Mouse (Mus musculus): ENCODE data around the gene Abca1. TPM values are rescaled to one million over a fixed set of nuclear protein-coding genes. Genes with fewer than 3 reads are reported as not detected.

Abca1 gene
- polyA plus RNA-seq, 1 experiment from 2014 or later, result 5.9 TPM

GRCm38 (mm10) chr4:53014421-53014820 is 145.3 kb downstream of the Abca1 start:
- no peak overlapping the region for H3K4me3 ChIP-seq (replicated peaks)
- 92% methylated on average over 7 of the region's 7 CpGs for WGBS
- H3K36me3 ChIP-seq (replicated peaks), result peaks cover 34% of the 10 kb centered on the region

GRCm38 (mm10) chr4:53011732-53012361 is 147.8 kb downstream of the Abca1 start, which contains the start of gene Nipsnap3b:
Gene Nipsnap3b, plus strand, starts transcription at chr4:53011880.
- Histone ChIP-seq H3K9me3 (no peaks in the 10 kb centered on the region), H3K4me3 (replicated peaks) (peak within 1 kb of the TSS; percentile 73), H3K9ac (peak within 1 kb of the TSS; percentile 71), H3K4me1 (peaks cover 4% of the 10 kb centered on the region; the same call in 1 of the 2 replicates), H3K4me2 (peak within 1 kb of the TSS; percentile 50), H3K27me3 (no peaks in the 10 kb centered on the region), H3K27ac (peak within 1 kb of the TSS; percentile 85), H3K36me3 (replicated peaks) (peaks cover 16% of the 10 kb centered on the region)
- peak; percentile 95 for ATAC-seq (ENCODE audit: low FRiP score)
- under 1% methylated on average over 63 of the region's 63 CpGs for WGBS

More at GRCm38 (mm10) chr4:53014421-53014820, 145.3 kb downstream of the Abca1 start:
- H3K27ac ChIP-seq, result no peak overlapping the region
- ATAC-seq (ENCODE audit: low FRiP score), result no peak
- H3K9me3 ChIP-seq, result no peaks in the 10 kb centered on the region
- H3K4me2 ChIP-seq, result no peak overlapping the region
- no peak overlapping the region for H3K9ac ChIP-seq
- no peaks in the 10 kb centered on the region for H3K27me3 ChIP-seq
- H3K4me1 ChIP-seq, result peaks cover 4% of the 10 kb centered on the region; the same call in 1 of the 2 replicates

- Histone ChIP-seq H3K4me3 (replicated peaks) (no peak overlapping the region), H3K27ac (no peak overlapping the region), H3K9ac (no peak overlapping the region), H3K4me1 (peaks cover 4% of the 10 kb centered on the region; the same call in 1 of the 2 replicates), H3K9me3 (no peaks in the 10 kb centered on the region), H3K4me2 (no peak overlapping the region), H3K36me3 (replicated peaks) (no peaks in the 10 kb centered on the region), H3K27me3 (no peaks in the 10 kb centered on the region)
- ATAC-seq (ENCODE audit: low FRiP score), result no peak
- WGBS, result 93% methylated on average over 4 of the region's 4 CpGs
Observed at GRCm38 (mm10) chr4:53009871-53010270, 149.8 kb downstream of the Abca1 start.

- Histone ChIP-seq H3K27me3 (no peaks in the 10 kb centered on the region), H3K27ac (no peak overlapping the region), H3K4me3 (replicated peaks) (no peak overlapping the region), H3K4me1 (peaks cover 4% of the 10 kb centered on the region; the same call in 1 of the 2 replicates), H3K9ac (no peak overlapping the region), H3K36me3 (replicated peaks) (no peaks in the 10 kb centered on the region), H3K4me2 (no peak overlapping the region), H3K9me3 (no peaks in the 10 kb centered on the region)
- no peak for ATAC-seq (ENCODE audit: low FRiP score)
- WGBS, result 75% methylated on average over 4 of the region's 4 CpGs
Observed at GRCm38 (mm10) chr4:53009183-53009582, 150.5 kb downstream of the Abca1 start.

- H3K9ac ChIP-seq, result no peak overlapping the region
- WGBS, result 90% methylated on average over 8 of the region's 8 CpGs
- H3K27me3 ChIP-seq, result no peaks in the 10 kb centered on the region
Observed at GRCm38 (mm10) chr4:53000154-53000553, 159.5 kb downstream of the Abca1 start.

GRCm38 (mm10) chr4:52999449-52999848 is 160.2 kb downstream of the Abca1 start:
- no peak overlapping the region for H3K4me3 ChIP-seq (replicated peaks)
- no peak for ATAC-seq (ENCODE audit: low FRiP score)
- no peaks in the 10 kb centered on the region for H3K9me3 ChIP-seq
- H3K4me2 ChIP-seq, result no peak overlapping the region
- no peaks in the 10 kb centered on the region for H3K27me3 ChIP-seq
- no peaks in the 10 kb centered on the region for H3K36me3 ChIP-seq (replicated peaks)
- 92% methylated on average over 6 of the region's 6 CpGs for WGBS
- no peak overlapping the region for H3K9ac ChIP-seq
- H3K27ac ChIP-seq, result no peak overlapping the region
- no peaks in the 10 kb centered on the region for H3K4me1 ChIP-seq

More at GRCm38 (mm10) chr4:53000154-53000553, 159.5 kb downstream of the Abca1 start:
- Histone ChIP-seq H3K36me3 (replicated peaks) (no peaks in the 10 kb centered on the region), H3K9me3 (no peaks in the 10 kb centered on the region), H3K4me3 (replicated peaks) (no peak overlapping the region), H3K27ac (no peak overlapping the region), H3K4me2 (no peak overlapping the region), H3K4me1 (no peaks in the 10 kb centered on the region)
- ATAC-seq (ENCODE audit: low FRiP score), result no peak

GRCm38 (mm10) chr4:52989248-52989647 is 170.4 kb downstream of the Abca1 start, which contains the start of gene Nipsnap3a:
Gene Nipsnap3a, plus strand, starts transcription at chr4:52989272.
- Histone ChIP-seq H3K4me2 (peak within 1 kb of the TSS; percentile 50), H3K36me3 (replicated peaks) (no peaks in the 10 kb centered on the region), H3K9ac (no peak within 1 kb of the TSS), H3K4me1 (no peaks in the 10 kb centered on the region; the same call in 1 of the 2 replicates), H3K4me3 (replicated peaks) (peak within 1 kb of the TSS; percentile 23), H3K27ac (no peak within 1 kb of the TSS), H3K27me3 (no peaks in the 10 kb centered on the region), H3K9me3 (no peaks in the 10 kb centered on the region)
- 41% methylated on average over 12 of the region's 12 CpGs for WGBS
- ATAC-seq (ENCODE audit: low FRiP score), result peak; percentile 51; the same call in 1 of the 2 replicates

- no peak overlapping the region for H3K27ac ChIP-seq
- WGBS, result 91% methylated on average over 2 of the region's 2 CpGs
- no peak overlapping the region for H3K4me2 ChIP-seq
- H3K36me3 ChIP-seq (replicated peaks), result no peaks in the 10 kb centered on the region
- no peaks in the 10 kb centered on the region for H3K27me3 ChIP-seq
- H3K4me1 ChIP-seq, result no peaks in the 10 kb centered on the region; the same call in 1 of the 2 replicates
- no peaks in the 10 kb centered on the region for H3K9me3 ChIP-seq
- no peak overlapping the region for H3K4me3 ChIP-seq (replicated peaks)
- ATAC-seq (ENCODE audit: low FRiP score), result no peak
- no peak overlapping the region for H3K9ac ChIP-seq
Observed at GRCm38 (mm10) chr4:52986266-52986665, 173.4 kb downstream of the Abca1 start.

- no peaks in the 10 kb centered on the region for H3K9me3 ChIP-seq
- H3K36me3 ChIP-seq (replicated peaks), result no peaks in the 10 kb centered on the region
- no peak overlapping the region for H3K9ac ChIP-seq
- no peak overlapping the region for H3K27ac ChIP-seq
- no peak for ATAC-seq (ENCODE audit: low FRiP score)
- no peak overlapping the region for H3K4me3 ChIP-seq (replicated peaks)
- H3K4me2 ChIP-seq, result no peak overlapping the region
- H3K4me1 ChIP-seq, result no peaks in the 10 kb centered on the region; the same call in 1 of the 2 replicates
- no peaks in the 10 kb centered on the region for H3K27me3 ChIP-seq
- WGBS, result 89% methylated on average over 2 of the region's 2 CpGs
Observed at GRCm38 (mm10) chr4:52985216-52985615, 174.5 kb downstream of the Abca1 start.

Other genes starting within 250 kb of the Abca1 start
- gene Olfr272, start 240.7 kb downstream of the Abca1 start, polyA plus RNA-seq (2016; fragmentation: Nextera tagmentation; extraction: Ambion mirVana), result not detected in 2 replicates
- gene Olfr270, start 195.3 kb downstream of the Abca1 start, polyA plus RNA-seq (2016; fragmentation: Nextera tagmentation; extraction: Ambion mirVana), result not detected in 2 replicates
- gene Nipsnap3a, start 170.6 kb downstream of the Abca1 start, polyA plus RNA-seq (2016; fragmentation: Nextera tagmentation; extraction: Ambion mirVana), result not detected in 2 replicates
- 95.1 and 105 TPM in 2 replicates for gene Nipsnap3b, start 148.0 kb downstream of the Abca1 start, polyA plus RNA-seq (2016; fragmentation: Nextera tagmentation; extraction: Ambion mirVana)